In genomic region chr10:34995011-34995410, GRCm38 (mm10) we compare ENCODE assay signal across 26 mouse cellular contexts.
"Had no signal": no experiment of that assay in that cellular context is flagged by ENCODE, and none has a peak within 500 bp of the region (broad histone marks: within the 10 kb centered on the region; RNA-seq: fewer than 3 reads in every experiment).

No protein-coding gene starts in this region.

- H3K27ac ChIP-seq: embryonic facial prominence, embryonic 10.5 days; embryonic facial prominence, embryonic 12.5 days; embryonic facial prominence, embryonic 13.5 days; embryonic facial prominence, embryonic 15.5 days; forebrain, embryonic 10.5 days; forebrain, embryonic 12.5 days; forebrain, embryonic 13.5 days; forebrain, embryonic 15.5 days; gastrocnemius, adult 2 months; heart, adult 2 months had no signal

- ATAC-seq: forebrain, embryonic 13.5 days; forebrain, embryonic 14.5 days; forebrain, embryonic 15.5 days; forebrain, embryonic 16.5 days; forebrain, postnatal 0 days had no signal

- H3K36me3 ChIP-seq: embryonic facial prominence, embryonic 10.5 days; embryonic facial prominence, embryonic 12.5 days; embryonic facial prominence, embryonic 13.5 days; embryonic facial prominence, embryonic 15.5 days; forebrain, embryonic 10.5 days; forebrain, embryonic 12.5 days; forebrain, embryonic 15.5 days had no signal

- H3K4me1 ChIP-seq: embryonic facial prominence, embryonic 10.5 days; embryonic facial prominence, embryonic 12.5 days; embryonic facial prominence, embryonic 13.5 days; embryonic facial prominence, embryonic 15.5 days; forebrain, embryonic 10.5 days; forebrain, embryonic 12.5 days; forebrain, embryonic 13.5 days; forebrain, embryonic 15.5 days had no signal

- H3K27me3 ChIP-seq: embryonic facial prominence, embryonic 12.5 days; embryonic facial prominence, embryonic 13.5 days; embryonic facial prominence, embryonic 15.5 days; forebrain, embryonic 12.5 days; forebrain, embryonic 13.5 days; forebrain, embryonic 15.5 days had no signal

- H3K9me3 ChIP-seq: embryonic facial prominence, embryonic 10.5 days; embryonic facial prominence, embryonic 12.5 days; embryonic facial prominence, embryonic 13.5 days; embryonic facial prominence, embryonic 15.5 days; forebrain, embryonic 10.5 days; forebrain, embryonic 12.5 days; forebrain, embryonic 13.5 days; forebrain, embryonic 15.5 days had no signal

- H3K4me3 ChIP-seq: embryonic facial prominence, embryonic 10.5 days; embryonic facial prominence, embryonic 12.5 days; embryonic facial prominence, embryonic 13.5 days; embryonic facial prominence, embryonic 15.5 days; erythroblast, embryonic 14.5 days; forebrain, embryonic 10.5 days; forebrain, embryonic 12.5 days; forebrain, embryonic 13.5 days; forebrain, embryonic 15.5 days; gastrocnemius, adult 2 months; heart, adult 2 months had no signal

- H3K4me2 ChIP-seq: embryonic facial prominence, embryonic 12.5 days; embryonic facial prominence, embryonic 13.5 days; embryonic facial prominence, embryonic 15.5 days; forebrain, embryonic 12.5 days; forebrain, embryonic 13.5 days; forebrain, embryonic 15.5 days had no signal

- DNase-seq: cerebellum, adult 9-11 months; cerebellum, postnatal 10 days; cerebellum, postnatal 14 days; cerebellum, postnatal 25 days; cerebellum, postnatal 36 days; embryo, embryonic 11 days; forebrain, postnatal 0 days; gastrocnemius, adult 2 months; gastrocnemius, postnatal 10 days; gastrocnemius, postnatal 14 days; gastrocnemius, postnatal 25 days; gastrocnemius, postnatal 36 days; heart, adult 11 months; heart, adult 18-20 months; heart, adult 2 months had no signal

- H3K9ac ChIP-seq: embryonic facial prominence, embryonic 12.5 days; embryonic facial prominence, embryonic 13.5 days; embryonic facial prominence, embryonic 15.5 days; forebrain, embryonic 12.5 days; forebrain, embryonic 13.5 days; forebrain, embryonic 15.5 days; forebrain, postnatal 0 days had no signal
